Mouse (Mus musculus): Measurements from ENCODE around the gene Bmp3.

DNA sequence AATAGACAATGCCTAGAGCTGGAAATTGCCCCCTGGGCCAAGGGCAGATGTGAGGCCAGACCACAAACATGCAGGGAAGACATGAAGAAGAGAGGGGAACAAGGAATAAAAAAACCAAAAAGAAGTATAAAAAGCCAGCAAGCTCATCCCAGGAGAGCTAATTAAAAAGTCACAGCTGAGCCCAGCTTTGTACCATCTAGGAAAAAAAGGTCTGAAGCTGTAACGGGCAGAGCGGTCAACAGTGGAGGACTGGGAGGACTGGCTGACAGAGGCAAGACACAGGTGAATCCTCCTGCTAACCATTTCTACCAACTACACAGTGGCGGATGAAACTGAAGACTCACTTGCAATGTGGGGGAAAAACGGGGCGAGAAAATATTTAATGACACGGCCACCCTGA, 19.9 kb upstream of the Bmp3 start:
- TF ChIP-seq POLR2A (IDR thresholded peaks at IDR 0.05; ENCODE audit: low read depth, low read length), result no peak
- TF ChIP-seq CTCF (IDR thresholded peaks at IDR 0.05; ENCODE audit: extremely low read depth, insufficient read depth, insufficient read length, insufficient replicate concordance), result no peak

Measured in spleen, adult 2 months (tissue).